ENCODE assay signal across 1 mouse cellular context in genomic region chr15:96461541-96462512, GRCm38 (mm10).
TF ChIP-seq lines count a peak whose summit lies in the region.

No protein-coding gene starts in this region.

TF ChIP-seq in MEL, 35 proteins besides CTCF, POLR2A, EP300 and RAD21 (continued from another document):
- TF ChIP-seq NELFE (IDR thresholded peaks at IDR 0.05; ENCODE audit: low read depth, low read length) (no peak; the same call in 1 of the 2 replicates), RCOR1 (IDR thresholded peaks at IDR 0.05; ENCODE audit: low read depth, low read length) (peak; percentile 76; the same call in 1 of the 2 replicates), ZKSCAN1 (IDR thresholded peaks at IDR 0.05; ENCODE audit: low read depth, low read length) (no peak), ZMIZ1 (IDR thresholded peaks at IDR 0.05; ENCODE audit: low read depth, low read length) (no peak), SMC3 (IDR thresholded peaks at IDR 0.05; ENCODE audit: low read depth, low read length) (no peak), MXI1 (IDR thresholded peaks at IDR 0.05; ENCODE audit: low read depth, low read length) (0 out of 2 replicates have a peak, but pooled peaks have one; percentile 15), MEF2A (IDR thresholded peaks at IDR 0.05; ENCODE audit: extremely low read depth, insufficient replicate concordance, low read depth, low read length, poor library complexity, severe bottlenecking) (no peak), POLR2AphosphoS5 (IDR thresholded peaks at IDR 0.05; ENCODE audit: borderline replicate concordance, low read depth, low read length) (0 out of 2 replicates have a peak, but pooled peaks have one; percentile 53), MYB (IDR thresholded peaks at IDR 0.05; ENCODE audit: low read depth, low read length) (no peak), JUND (IDR thresholded peaks at IDR 0.05; ENCODE audit: low read depth, low read length) (no peak), GABPA (IDR thresholded peaks at IDR 0.05; ENCODE audit: low read depth, low read length) (no peak), ELF1 (IDR thresholded peaks at IDR 0.05; ENCODE audit: low read depth, low read length) (no peak), MYC (IDR thresholded peaks at IDR 0.05; ENCODE audit: low read depth, low read length) (peak; percentile 56; the same call in 1 of the 2 replicates), HCFC1 (IDR thresholded peaks at IDR 0.05; ENCODE audit: low read depth, low read length) (peak; percentile 29; the same call in 1 of the 2 replicates), NRF1 (IDR thresholded peaks at IDR 0.05; ENCODE audit: insufficient read depth, low read depth, low read length, poor library complexity, severe bottlenecking) (no peak), UBTF (IDR thresholded peaks at IDR 0.05; ENCODE audit: borderline replicate concordance, insufficient read depth, low read depth, low read length) (no peak), E2F4 (IDR thresholded peaks at IDR 0.05; ENCODE audit: borderline replicate concordance, low read depth, low read length) (no peak), MAFK (IDR thresholded peaks at IDR 0.05; ENCODE audit: borderline replicate concordance, low read depth, low read length) (no peak), CHD1 (IDR thresholded peaks at IDR 0.05; ENCODE audit: low read depth, low read length) (peak; percentile 80; the same call in 1 of the 2 replicates)
